Mouse (Mus musculus): ENCODE data around the gene 3110021N24Rik.
A peak's percentile ranks its signal among the peaks of the same experiment; 100 is the strongest.
"Not testable (repeated sequence)": the region's sequence is repeated elsewhere in the genome, so short reads cannot be mapped to it uniquely, and the experiment has no call there.

3110021N24Rik gene

DNA sequence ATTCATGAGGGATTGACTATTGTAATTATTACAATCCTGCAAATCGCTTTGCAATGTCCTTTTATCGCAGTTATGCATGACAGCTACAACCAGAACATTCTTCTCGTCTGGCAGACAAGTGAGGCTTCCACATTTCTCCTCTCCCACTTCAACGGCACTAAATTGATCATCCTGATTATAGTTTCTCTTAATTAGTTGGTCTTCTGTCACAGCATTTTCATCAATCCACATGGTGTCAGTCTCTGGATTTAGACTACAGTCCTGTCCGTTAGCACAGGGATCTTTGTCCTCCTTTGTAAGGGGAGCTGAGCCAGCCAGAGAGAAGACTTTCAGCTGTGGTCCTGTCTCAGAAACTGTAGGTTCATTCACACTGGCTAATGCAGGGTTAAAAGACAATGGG lies at the start of gene 3110021N24Rik:
TSS of gene 3110021N24Rik (plus strand) at position 301 of the 400 bp plus-strand sequence.
- no peak for DNase-seq (ENCODE audit: low spot score in 2 of 2)

DNA sequence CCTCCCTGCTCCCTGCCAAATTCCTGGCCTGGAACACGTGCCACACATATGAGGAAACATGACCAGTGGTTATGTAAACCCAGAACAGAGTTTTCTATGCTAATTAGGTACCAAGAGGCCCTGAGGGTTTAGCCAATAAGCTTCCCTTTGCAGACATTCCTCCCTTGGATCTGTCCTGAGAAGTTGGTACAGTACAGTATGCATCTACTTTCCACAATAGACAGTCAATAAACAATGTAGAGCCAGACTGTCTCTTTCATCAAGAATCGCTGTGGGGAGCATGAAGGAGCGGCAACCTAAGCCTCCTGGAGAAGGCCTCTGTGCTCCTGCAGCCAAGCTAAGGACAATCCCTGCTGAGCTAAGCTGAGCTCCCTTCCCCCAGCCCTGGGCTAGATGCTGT lies 33.3 kb upstream of the 3110021N24Rik start:
- no peak for DNase-seq (ENCODE audit: low spot score in 2 of 2)

GRCm38 (mm10) chr4:108687098-108687497 lies 32.4 kb upstream of the 3110021N24Rik start:
- not testable (repeated sequence) for DNase-seq (ENCODE audit: low spot score in 2 of 2)

GRCm38 (mm10) chr4:108690479-108690878 lies 29.0 kb upstream of the 3110021N24Rik start:
- DNase-seq (ENCODE audit: low spot score in 2 of 2): no peak

DNA sequence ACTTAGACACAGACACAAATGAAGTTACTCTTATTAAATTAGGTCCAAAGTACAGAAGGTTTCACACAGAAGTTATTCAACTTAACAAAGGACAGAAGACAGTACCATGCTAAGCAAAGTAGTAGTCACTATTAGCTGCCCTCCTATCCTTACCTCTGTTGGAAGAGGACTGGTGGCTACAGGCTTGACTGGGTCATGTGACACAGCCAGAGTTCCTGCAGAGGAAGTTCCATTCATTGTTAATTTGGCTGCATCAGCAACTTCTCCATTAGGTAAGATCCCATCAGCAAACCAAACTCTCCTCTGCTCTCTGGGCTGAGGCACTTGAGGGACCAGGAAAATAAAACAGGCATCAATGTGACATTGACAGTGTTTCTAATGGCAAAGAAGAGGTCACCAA lies 28.0 kb upstream of the 3110021N24Rik start:
- DNase-seq (ENCODE audit: low spot score in 2 of 2): no peak

DNA sequence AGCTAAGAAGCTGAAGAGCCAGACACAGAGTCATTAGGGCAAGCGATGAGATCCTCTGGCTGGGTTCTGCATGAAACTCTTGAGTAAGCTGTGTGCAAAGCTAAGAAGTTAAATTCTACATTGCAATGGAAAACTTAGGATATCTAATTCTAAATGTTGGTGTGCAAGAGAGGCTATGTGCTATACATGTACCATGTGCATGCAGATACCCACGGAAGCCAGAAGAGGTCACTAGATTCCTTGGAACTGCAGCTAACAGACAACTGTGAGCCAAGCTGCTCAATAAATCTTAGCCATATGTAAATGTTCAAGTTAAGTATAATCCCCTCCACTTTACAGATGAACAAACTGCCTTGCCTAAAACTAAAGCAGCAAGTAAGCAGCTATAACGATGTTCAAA lies 22.5 kb upstream of the 3110021N24Rik start:
- no peak for DNase-seq (ENCODE audit: low spot score in 2 of 2)

GRCm38 (mm10) chr4:108708209-108708608 lies 11.2 kb upstream of the 3110021N24Rik start:
- no peak for DNase-seq (ENCODE audit: low spot score in 2 of 2)

DNA sequence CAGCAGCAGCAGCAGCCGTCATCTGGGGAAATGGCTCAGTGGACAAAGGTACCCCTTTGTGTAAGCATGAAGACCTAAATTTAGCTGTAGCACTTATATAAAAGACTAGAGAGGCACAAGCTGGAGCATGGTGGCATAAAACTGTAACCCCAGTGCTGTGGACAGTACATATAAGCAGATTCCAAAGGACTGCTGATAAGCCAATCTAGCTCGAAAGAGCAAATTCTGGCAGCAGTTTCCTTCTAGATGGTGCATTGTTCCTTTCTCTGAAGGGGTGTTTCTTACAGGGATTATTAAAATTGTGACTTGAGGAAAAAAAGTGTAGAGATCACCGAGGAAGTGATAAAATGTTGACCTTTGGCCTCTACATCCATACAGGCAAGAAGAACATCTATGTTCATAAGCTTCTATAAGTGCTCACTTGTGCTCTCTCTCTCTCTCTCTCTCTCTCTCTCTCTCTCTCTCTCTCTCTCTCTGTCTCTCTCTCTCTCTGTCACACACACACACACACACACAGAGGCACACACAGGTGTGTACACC lies 1.9 kb downstream of the 3110021N24Rik start:
- DNase-seq (ENCODE audit: low spot score in 2 of 2): no peak

DNA sequence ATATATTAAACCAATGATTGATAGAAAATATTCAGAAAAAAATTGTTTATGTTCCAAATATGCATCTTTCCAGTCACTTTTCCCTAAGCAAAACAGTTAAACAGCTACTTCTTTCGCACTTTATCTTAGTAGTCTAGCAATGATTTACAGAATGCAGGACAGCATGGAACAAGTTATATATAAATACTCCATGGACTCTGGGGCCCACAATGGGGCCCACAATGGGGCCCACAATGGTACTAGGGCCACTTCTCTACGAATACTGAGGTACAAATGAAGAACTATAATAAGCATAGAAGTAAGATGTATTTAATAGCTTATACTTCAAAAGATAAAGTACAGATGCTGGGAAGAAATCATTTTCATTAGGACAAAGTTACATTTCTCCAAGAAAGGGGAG lies 4.7 kb downstream of the 3110021N24Rik start:
- DNase-seq (ENCODE audit: low spot score in 2 of 2): no peak

DNA sequence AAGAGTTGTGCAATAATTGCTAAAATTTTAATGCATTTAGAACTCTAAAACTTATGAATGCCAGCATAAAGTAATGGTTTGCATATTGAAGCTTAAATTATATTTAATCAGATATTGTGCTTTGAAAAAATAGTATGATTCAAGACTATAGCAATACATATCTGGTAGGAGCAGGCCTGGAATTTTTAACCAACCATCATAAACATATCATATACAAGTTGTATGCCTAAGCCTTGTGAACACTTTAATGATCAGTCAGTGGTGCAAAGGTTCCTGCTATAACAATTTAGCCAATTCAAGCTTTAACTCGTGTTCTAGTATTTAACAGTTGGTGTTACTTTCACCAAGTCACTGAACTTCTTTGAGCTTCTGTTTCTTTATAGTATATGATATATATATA lies 11.0 kb downstream of the 3110021N24Rik start:
- DNase-seq (ENCODE audit: low spot score in 2 of 2): no peak

DNA sequence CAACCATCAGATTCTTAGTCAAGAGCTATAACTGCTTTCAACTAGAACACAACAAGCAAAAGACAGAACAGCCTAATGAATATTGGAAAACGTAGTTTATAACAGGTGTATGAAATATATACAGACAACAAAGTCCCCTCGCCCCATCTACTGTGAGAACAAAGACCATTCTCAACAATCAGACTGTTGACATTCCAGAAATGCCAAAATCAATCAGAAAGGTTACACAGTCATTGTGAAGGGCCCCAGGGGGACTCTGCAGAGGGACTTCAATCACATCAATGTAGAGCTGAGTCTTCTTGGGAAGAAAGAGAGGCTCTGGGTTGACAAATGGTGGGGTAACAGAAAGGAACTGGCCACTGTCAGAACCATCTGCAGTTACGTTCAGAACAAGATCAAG lies 12.1 kb downstream of the 3110021N24Rik start:
- DNase-seq (ENCODE audit: low spot score in 2 of 2): no peak

- no peak for DNase-seq (ENCODE audit: low spot score in 2 of 2)
These were observed 26.9 kb downstream of the 3110021N24Rik start for GRCm38 (mm10) chr4:108746160-108746873.

- no peak for DNase-seq (ENCODE audit: low spot score in 2 of 2)
These were observed 40.1 kb downstream of the 3110021N24Rik start for GRCm38 (mm10) chr4:108759583-108759982.

- no peak for DNase-seq (ENCODE audit: low spot score in 2 of 2)
These were observed 49.1 kb downstream of the 3110021N24Rik start for GRCm38 (mm10) chr4:108768527-108768926.

DNA sequence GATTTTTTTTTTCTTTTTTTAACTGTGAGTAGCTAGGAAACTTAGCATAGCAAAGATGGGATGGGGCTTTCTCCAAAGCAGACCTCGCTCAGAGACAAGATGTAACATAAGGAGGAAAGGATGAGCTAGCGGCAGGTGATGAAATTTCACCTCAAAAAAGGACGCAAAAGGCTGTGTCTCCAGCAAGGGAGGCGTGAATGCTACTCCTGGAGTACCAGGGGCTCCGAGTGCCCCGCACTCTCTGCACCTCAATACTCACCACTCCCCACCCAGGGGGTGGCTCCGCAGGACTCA lies 60.3 kb downstream of the 3110021N24Rik start:
- DNase-seq (ENCODE audit: low spot score in 2 of 2): no peak

DNA sequence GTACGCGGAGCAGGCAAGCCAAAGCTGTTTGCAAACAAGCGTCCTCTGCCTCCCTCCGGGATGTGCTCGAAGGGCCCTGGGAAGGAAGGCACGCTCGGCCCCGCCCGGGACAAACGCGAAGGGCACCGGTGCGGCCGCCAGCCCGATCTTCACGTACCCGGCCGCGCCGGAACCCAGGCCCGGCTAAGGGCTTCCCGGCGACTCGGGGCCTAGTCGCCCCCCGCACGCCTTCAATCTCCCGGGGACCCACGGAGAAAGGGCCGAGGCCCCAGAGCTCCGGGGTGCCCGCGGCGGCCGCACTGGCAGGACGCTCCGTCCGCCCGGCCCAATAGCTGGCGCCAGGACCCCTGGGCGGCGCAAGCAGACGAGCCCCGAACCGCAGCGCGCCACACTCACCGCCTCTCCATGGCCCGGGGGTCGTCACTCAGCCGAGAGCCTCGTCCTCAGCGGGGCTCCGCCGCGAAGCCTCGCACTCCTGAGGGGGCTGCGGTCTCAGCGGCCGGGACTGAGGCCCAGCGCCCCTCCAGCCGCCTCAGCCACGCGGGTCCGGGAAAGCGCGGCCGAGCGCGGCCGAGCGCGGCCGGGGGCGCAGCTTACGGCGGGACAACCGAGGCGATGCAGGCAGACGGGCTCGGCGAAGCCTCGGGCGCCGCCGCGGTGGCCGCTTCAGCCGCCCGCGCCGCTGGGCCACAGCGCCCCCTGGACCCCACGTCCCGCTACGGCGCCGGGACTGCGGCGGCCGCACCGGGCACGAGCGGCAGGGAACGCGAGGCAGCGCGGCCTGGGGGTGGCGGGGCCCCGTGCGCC lies 60.8 kb downstream of the 3110021N24Rik start, which contains the start of gene Zfyve9:
TSS of gene Zfyve9 (minus strand) at position 742 of the 807 bp plus-strand sequence.
- DNase-seq (ENCODE audit: low spot score in 2 of 2): peak; percentile 53 to 81

DNA sequence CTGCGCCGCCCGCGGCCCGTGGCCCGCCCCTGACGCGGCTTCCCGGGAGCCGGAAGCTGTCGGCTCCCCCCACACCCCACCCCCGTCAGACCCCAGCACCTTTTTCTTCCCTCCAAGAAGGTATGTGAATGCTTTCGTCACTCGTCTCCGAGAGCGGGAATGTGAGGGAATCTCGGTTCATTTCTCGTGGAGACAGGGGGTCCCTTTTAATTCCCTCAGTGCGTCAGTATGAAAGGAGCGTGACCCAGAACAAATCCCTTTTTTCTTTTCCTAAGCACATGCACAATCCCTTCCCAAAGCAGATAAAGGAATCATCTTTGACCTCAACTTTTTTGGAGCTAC lies 61.4 kb downstream of the 3110021N24Rik start:
- no peak for DNase-seq (ENCODE audit: low spot score in 2 of 2)

GRCm38 (mm10) chr4:108781596-108781995 lies 62.1 kb downstream of the 3110021N24Rik start:
- no peak for DNase-seq (ENCODE audit: low spot score in 2 of 2)

- DNase-seq (ENCODE audit: low spot score in 2 of 2): no peak
These were observed 63.1 kb downstream of the 3110021N24Rik start for GRCm38 (mm10) chr4:108782421-108783085.

- no peak for DNase-seq (ENCODE audit: low spot score in 2 of 2)
These were observed 69.9 kb downstream of the 3110021N24Rik start for GRCm38 (mm10) chr4:108789258-108789936.

DNA sequence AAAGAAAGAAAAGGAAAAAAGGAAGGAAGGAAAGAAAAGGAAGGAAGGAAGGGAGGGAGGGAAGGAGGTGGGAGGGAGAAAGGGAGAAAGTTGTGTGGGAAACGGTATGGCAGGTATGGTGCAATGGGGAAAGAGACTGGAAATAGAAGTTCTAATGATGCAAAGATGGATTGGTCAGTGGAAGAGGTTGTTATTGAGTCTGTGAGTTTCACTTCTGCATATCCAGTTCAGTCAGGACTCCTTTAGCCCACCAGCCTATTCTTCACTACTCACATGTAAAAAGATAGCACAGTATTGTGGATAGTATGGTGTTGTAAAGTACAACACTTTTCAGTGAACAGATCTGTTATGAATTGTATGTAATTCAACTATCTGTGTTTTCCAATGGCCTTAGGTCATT lies 71.1 kb downstream of the 3110021N24Rik start:
- DNase-seq (ENCODE audit: low spot score in 2 of 2): no peak

- no peak for DNase-seq (ENCODE audit: low spot score in 2 of 2)
These were observed 74.5 kb downstream of the 3110021N24Rik start for GRCm38 (mm10) chr4:108793941-108794340.

All from cerebellum, postnatal 4 days (tissue).